Mouse (Mus musculus) heart, embryonic 11.5 days (tissue): Measurements from ENCODE around the gene 2310011J03Rik. TPM values are rescaled to one million over a fixed set of nuclear protein-coding genes. Genes with fewer than 3 reads are reported as not detected.

Experiments used
- ATAC-seq: fragments of 200-750 bp; cut with Nextera tagmentation; replicated peaks from 2 replicates; pipeline ENCODE4 v1.8.0; 2017; ENCODE audit warnings: moderate library complexity; ENCODE audit not compliant: insufficient number of reproducible peaks, low FRiP score, low TSS enrichment
- H3K27ac ChIP-seq: fragments of 300-500 bp; sonication (generic); 2 replicates; pipeline ENCODE4 v1.5.1; 2014; ENCODE audit warnings: mild to moderate bottlenecking, low read depth, low read length
- H3K27me3 ChIP-seq: fragments of 300-500 bp; sonication (generic); 2 replicates; pipeline ENCODE4 v1.6.1; 2014; ENCODE audit warnings: mild to moderate bottlenecking, low read length, mixed read lengths; ENCODE audit not compliant: control insufficient read depth, insufficient read depth
- H3K36me3 ChIP-seq: fragments of 300-500 bp; sonication (generic); 2 replicates; pipeline ENCODE4 v1.6.1; 2014; ENCODE audit warnings: mild to moderate bottlenecking, low read length, moderate library complexity, mixed read lengths; ENCODE audit not compliant: control insufficient read depth, insufficient read depth
- H3K4me1 ChIP-seq: fragments of 300-500 bp; sonication (generic); 2 replicates; pipeline ENCODE4 v1.6.1; 2014; ENCODE audit warnings: low read length; ENCODE audit not compliant: control insufficient read depth, insufficient read depth
- H3K4me2 ChIP-seq: fragments of 300-500 bp; sonication (generic); 2 replicates; pipeline ENCODE4 v1.6.1; 2014; ENCODE audit warnings: mild to moderate bottlenecking, moderate library complexity
- H3K4me3 ChIP-seq: fragments of 300-500 bp; sonication (generic); 2 replicates; pipeline ENCODE4 v1.5.1; 2014; ENCODE audit warnings: low read depth, low read length
- H3K9ac ChIP-seq: fragments of 300-500 bp; sonication (generic); 2 replicates; pipeline ENCODE4 v1.6.1; 2014; ENCODE audit warnings: mild to moderate bottlenecking, low read depth, low read length, moderate library complexity
- H3K9me3 ChIP-seq: fragments of 300-500 bp; sonication (generic); replicated peaks from 2 replicates; pipeline ENCODE4 v1.6.1; 2016; ENCODE audit warnings: low read length; ENCODE audit not compliant: control insufficient read depth
- WGBS: fragments of 180-500 bp; shearing (Covaris S2); extraction: QIAGEN DNeasy Blood & Tissue Kit; methylation state at CpG from one replicate; pipeline ENCODE4 v1.1.7; 2014; ENCODE audit not compliant: insufficient replicate concordance; 5-methylcytosine and 5-hydroxymethylcytosine counted together
- polyA plus RNA-seq: library from polyadenylated mRNA; unstranded; fragments of >200 nt; fragmentation: Nextera tagmentation; extraction: Ambion mirVana; gene quantifications from 2 replicates; pipeline ENCODE4 v1.2.1, GENCODE M21; 2014

2310011J03Rik gene
- polyA plus RNA-seq, 1 experiment from 2014 or later, result 29.7 TPM

DNA sequence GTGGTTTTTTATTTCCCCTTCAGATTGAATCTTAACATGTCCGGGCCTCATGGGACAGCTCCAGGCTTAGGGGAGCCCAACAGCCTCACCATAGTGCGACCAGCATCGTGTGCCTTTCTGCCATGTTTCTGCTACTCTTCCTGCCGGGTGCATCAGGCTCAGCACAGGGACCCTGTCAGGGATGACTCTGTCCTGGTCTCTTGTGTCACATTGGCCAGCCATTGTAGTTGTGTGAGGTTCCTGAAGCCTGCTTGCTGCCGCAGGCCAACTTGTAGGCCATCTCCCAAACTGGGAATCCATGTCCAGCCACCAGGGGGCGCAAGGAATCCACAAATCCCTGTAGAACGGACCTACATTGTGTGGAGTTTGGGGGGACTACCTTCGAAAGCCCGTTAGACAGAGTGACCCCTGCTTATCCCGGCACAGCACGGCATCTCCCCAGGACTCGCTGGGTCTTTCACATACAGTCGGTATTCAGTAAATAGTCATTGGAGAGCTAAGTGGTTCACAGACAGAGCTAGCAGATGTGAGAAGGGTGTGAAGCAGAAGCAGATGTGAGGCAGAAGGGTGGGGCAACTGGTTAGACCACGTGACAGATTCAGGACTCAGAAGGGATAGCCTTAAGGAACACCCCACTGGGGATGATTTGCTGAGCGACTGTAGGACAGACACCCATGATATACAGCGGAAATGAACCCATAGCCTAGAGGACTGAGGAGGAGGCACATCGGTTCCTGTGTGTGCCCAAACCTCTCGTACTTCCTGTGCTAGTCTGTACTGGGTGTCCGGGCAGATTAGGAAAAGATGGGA, 19.8 kb upstream of the 2310011J03Rik start:
- 0 out of 2 replicates have a peak, but pooled peaks have one; percentile 10 for ATAC-seq
- H3K36me3 ChIP-seq, result no peaks in the 10 kb centered on the region
- no peak overlapping the region for H3K9ac ChIP-seq
- 24% methylated on average over 19 of the region's 19 CpGs for WGBS
- H3K9me3 ChIP-seq, result no peaks in the 10 kb centered on the region
- H3K4me1 ChIP-seq, result peaks cover 28% of the 10 kb centered on the region
- no peak overlapping the region for H3K4me3 ChIP-seq
- peaks cover 70% of the 10 kb centered on the region for H3K27me3 ChIP-seq
- no peak overlapping the region for H3K27ac ChIP-seq
- H3K4me2 ChIP-seq, result peak overlapping the region; percentile 33

DNA sequence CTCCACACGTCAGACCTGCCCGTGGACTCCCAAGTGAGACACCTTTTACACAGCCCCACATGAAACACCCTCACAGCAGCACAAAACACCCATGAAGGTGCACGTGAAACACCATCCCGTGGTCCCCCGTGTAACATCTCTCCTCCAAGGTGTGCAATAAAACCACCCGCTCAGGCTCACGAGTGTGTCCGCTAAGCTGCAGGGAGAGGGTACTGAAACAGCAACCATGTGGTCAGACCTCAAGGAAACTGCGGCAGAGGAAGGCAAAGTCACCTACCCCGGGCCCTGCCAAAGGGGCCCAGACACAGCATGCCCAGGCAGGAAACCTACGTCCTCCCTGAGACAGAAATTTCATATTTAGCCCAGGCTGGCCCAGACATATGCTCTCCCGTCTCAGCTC, 15.9 kb upstream of the 2310011J03Rik start:
- H3K9ac ChIP-seq, result no peak overlapping the region
- H3K27me3 ChIP-seq, result peaks cover 42% of the 10 kb centered on the region
- no peak overlapping the region for H3K27ac ChIP-seq
- H3K4me3 ChIP-seq, result no peak overlapping the region
- no peak for ATAC-seq
- H3K4me2 ChIP-seq, result no peak overlapping the region
- no peaks in the 10 kb centered on the region; the same call in 1 of the 2 replicates for H3K4me1 ChIP-seq
- 85% methylated on average over 12 of the region's 12 CpGs for WGBS
- H3K36me3 ChIP-seq, result no peaks in the 10 kb centered on the region
- H3K9me3 ChIP-seq, result no peaks in the 10 kb centered on the region

DNA sequence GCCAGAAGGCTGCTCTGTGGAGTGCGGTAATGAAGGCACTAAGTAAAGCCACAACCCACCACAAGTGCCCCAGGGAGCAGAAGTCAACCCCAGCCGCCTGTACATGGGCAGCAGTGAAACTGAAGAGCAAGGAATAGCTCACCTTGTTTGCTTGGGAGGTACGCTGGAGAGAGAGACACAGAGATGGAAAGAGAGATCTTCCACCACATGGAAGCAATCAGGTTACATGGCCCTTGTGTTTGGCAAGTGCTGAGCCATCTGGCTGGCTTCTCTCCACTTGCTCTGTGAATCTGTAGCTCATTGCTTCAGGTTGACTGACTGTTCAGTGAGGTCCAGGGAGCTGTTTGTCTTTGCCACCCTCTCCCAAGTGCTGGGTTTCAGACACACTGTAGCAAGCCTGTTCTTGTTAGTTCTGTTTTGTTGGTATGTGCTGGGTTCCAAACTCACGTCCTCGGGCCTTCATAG, 12.2 kb upstream of the 2310011J03Rik start:
- no peak overlapping the region for H3K9ac ChIP-seq
- H3K4me3 ChIP-seq, result no peak overlapping the region
- peak overlapping the region; percentile 89 for H3K4me2 ChIP-seq
- no peaks in the 10 kb centered on the region for H3K9me3 ChIP-seq
- 68% methylated on average over 5 of the region's 5 CpGs for WGBS
- peaks cover 9% of the 10 kb centered on the region for H3K4me1 ChIP-seq
- H3K27me3 ChIP-seq, result peaks cover 39% of the 10 kb centered on the region
- no peaks in the 10 kb centered on the region for H3K36me3 ChIP-seq
- no peak for ATAC-seq
- H3K27ac ChIP-seq, result peak overlapping the region; percentile 52; the same call in 1 of the 2 replicates

DNA sequence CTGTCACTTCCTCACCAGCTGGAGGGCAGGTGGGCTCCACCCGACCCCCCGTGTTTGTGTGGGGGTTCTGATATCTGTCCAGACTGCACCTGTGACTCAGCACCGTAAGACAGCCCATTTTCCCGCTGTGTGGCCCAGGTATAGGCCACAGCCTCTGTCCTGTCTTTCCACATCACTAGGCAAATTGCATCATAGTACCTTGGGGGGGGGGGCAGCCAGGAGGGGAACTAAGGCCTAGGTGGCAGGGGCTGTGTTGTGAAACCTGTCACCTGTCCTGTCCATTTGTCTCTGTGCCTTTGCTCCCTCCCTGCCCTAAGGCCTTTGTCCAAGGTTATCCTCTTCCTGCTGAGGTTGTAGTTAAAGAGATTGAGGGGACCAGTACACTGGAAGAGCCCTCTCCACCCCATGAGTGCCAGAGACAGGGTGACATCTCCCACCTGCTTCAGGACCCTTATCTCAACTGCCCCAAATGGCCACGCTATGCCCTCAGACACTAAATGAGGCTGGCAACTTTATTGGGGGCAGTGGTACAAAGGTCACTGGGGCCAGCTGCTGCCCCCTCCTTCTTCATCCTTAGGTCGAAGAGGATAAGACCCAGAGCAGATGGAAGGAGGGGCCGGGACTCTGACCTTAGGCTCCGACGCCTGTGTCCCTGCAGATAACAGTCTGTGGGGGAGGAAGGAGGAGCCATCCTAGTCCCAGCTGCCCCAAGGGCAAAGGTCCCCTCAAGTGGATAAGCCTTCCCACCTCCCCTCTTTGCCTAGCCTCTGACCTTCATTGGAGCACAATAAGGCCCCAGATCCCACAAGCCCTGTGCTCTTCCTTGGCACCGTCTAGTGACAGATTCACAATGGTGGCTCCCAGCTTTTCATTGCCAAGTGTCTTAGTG, 11.5 kb upstream of the 2310011J03Rik start:
- peaks cover 9% of the 10 kb centered on the region for H3K4me1 ChIP-seq
- H3K4me3 ChIP-seq, result peak overlapping the region; percentile 19; the same call in 1 of the 2 replicates
- WGBS, result 45% methylated on average over 10 of the region's 10 CpGs
- peaks cover 38% of the 10 kb centered on the region for H3K27me3 ChIP-seq
- H3K9ac ChIP-seq, result no peak overlapping the region
- no peaks in the 10 kb centered on the region for H3K9me3 ChIP-seq
- 0 out of 2 replicates have a peak, but pooled peaks have one; percentile 32 for ATAC-seq
- peak overlapping the region; percentile 75 for H3K27ac ChIP-seq
- no peaks in the 10 kb centered on the region for H3K36me3 ChIP-seq
- peak overlapping the region; percentile 89 for H3K4me2 ChIP-seq

DNA sequence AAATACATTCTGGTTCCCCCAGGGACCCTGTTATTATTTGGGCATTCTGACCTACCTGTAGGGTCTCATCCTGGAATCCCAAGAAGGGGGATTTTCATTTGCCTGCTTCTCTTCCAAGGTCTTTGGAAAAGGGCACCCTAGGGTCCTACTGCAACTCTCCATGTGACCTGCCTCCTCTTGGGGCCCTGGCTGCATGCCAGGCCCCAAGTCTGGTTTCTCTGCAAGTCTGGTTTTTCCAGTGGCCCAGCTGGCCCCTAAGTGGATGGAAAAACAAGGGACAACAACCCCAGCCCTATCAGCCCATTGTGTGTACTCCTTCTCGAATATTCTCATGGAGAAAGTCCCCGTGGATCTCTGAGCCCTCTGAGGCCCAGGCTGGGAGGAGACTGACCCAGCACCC, 10.6 kb upstream of the 2310011J03Rik start:
- WGBS, result 60% methylated on average over 2 of the region's 2 CpGs
- peak overlapping the region; percentile 89 for H3K4me2 ChIP-seq
- peak overlapping the region; percentile 68; the same call in 1 of the 2 replicates for H3K9ac ChIP-seq

DNA sequence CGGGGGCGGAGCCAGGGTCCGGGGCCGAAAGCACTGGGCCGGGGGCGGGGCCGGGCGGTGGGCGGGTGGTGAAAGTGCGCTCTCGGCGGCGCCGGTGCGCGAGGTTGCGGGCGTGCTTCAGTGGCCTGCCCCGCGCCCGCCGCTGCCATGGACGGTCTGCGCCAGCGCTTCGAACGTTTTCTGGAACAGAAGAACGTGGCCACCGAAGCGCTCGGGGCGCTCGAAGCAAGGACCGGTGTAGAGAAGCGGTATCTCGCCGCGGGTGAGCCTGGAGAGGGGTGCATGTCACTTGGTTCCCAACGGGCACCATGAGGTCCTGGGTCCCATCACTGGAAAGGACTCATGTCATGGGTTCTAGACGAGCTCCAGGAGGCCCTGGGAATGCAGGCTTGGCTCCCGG, 9.7 kb upstream of the 2310011J03Rik start:
- no peak for ATAC-seq
- H3K36me3 ChIP-seq, result no peaks in the 10 kb centered on the region
- H3K27me3 ChIP-seq, result peaks cover 35% of the 10 kb centered on the region
- WGBS, result 1% methylated on average over 41 of the region's 41 CpGs
- peak overlapping the region; percentile 52 for H3K4me3 ChIP-seq
- no peak overlapping the region for H3K27ac ChIP-seq
- peaks cover 9% of the 10 kb centered on the region for H3K4me1 ChIP-seq
- peak overlapping the region; percentile 68 for H3K9ac ChIP-seq
- peak overlapping the region; percentile 89 for H3K4me2 ChIP-seq
- H3K9me3 ChIP-seq, result no peaks in the 10 kb centered on the region

More for the DNA sequence above, 10.6 kb upstream of the 2310011J03Rik start:
- ATAC-seq, result no peak
- Histone ChIP-seq H3K4me1 (peaks cover 9% of the 10 kb centered on the region), H3K27me3 (peaks cover 33% of the 10 kb centered on the region), H3K4me3 (peak overlapping the region; percentile 52; the same call in 1 of the 2 replicates), H3K9me3 (no peaks in the 10 kb centered on the region), H3K27ac (no peak overlapping the region), H3K36me3 (no peaks in the 10 kb centered on the region)

DNA sequence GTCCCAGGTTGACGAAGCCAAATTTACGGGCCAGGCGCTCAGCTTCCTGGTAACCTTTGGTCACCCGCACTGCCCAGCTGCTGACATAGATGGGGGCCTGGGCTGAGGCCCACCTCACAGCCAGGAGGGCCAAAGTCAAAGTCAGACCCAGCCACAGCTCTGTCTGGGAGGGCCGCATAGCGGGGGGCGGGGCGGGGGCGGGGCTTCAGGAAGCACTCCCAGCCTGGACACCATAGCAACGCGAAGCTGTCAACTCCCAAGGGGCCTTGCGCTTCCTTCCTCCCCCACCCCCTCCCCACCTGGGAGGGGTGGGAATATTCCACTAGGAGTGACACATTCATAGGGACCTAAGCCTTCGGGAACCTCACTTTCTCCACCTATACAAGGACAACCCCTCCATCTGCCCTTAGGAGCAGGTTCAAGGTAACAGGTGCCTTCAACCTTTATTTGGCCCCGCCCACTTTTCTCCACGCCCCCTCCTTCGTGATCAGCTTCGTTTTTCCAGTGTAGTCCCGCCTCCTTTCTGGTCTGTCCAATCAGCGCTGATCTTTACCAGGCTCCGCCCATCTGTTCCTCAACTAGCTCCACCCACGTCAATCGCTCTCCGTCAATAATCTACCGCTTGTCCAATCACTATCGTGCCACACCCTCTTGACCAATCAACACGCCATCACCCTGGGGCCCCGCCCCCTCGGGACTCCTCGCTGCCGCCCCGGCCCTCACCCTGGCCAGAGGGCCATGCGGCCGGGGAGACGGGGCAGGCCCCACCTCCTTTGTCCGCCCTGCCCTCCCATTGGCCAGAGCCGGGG, 9.1 kb upstream of the 2310011J03Rik start, which contains the start of the genes Pcsk4 and Reep6:
TSS of gene Pcsk4 (minus strand) at position 226 of the 809 bp plus-strand sequence.
TSS of gene Reep6 (plus strand) at position 681 of the 809 bp plus-strand sequence.
- Histone ChIP-seq H3K27ac (no peak within 1 kb of the TSS), H3K27me3 (peaks cover 37% of the 10 kb centered on the region), H3K4me3 (peak within 1 kb of the TSS; percentile 52), H3K9ac (peak within 1 kb of the TSS; percentile 68), H3K4me2 (peak within 1 kb of the TSS; percentile 89), H3K36me3 (no peaks in the 10 kb centered on the region), H3K4me1 (peaks cover 9% of the 10 kb centered on the region), H3K9me3 (no peaks in the 10 kb centered on the region)
- 4% methylated on average over 36 of the region's 36 CpGs for WGBS
- peak; percentile 93 for ATAC-seq
